Mouse (Mus musculus): ENCODE measurements around the gene Phldb1. TPM values are rescaled to one million over a fixed set of nuclear protein-coding genes. Genes with fewer than 3 reads are reported as not detected.
"Not testable (repeated sequence)": the region's sequence is repeated elsewhere in the genome, so short reads cannot be mapped to it uniquely, and the experiment has no call there.

Phldb1 gene
- polyA plus RNA-seq, 1 experiment from 2014 or later = 37.6 TPM

- not testable (repeated sequence) for H3K4me2 ChIP-seq (replicated peaks; ENCODE audit: low read depth, low read length); H3K9me3 ChIP-seq (ENCODE audit: low read length); H3K4me3 ChIP-seq (ENCODE audit: low read length); H3K27ac ChIP-seq (ENCODE audit: low read length); ATAC-seq (ENCODE audit: low FRiP score, low TSS enrichment); H3K4me1 ChIP-seq (ENCODE audit: insufficient read depth, low read length); H3K27me3 ChIP-seq (ENCODE audit: insufficient read depth, low read length)
- WGBS = 90% methylated on average over 9 of the region's 9 CpGs
- Histone ChIP-seq H3K9ac (replicated peaks; ENCODE audit: low read length) (0 out of 2 replicates have a peak overlapping the region, but pooled peaks have one; percentile 6), H3K36me3 (ENCODE audit: insufficient read depth, low read length) (peaks cover 57% of the 10 kb centered on the region)
These were observed 96.3 kb downstream of the Phldb1 start for GRCm38 (mm10) chr9:44638726-44639125.

GRCm38 (mm10) chr9:44637551-44638169 lies 97.3 kb downstream of the Phldb1 start:
- no peak for ATAC-seq (ENCODE audit: low FRiP score, low TSS enrichment)
- no peaks in the 10 kb centered on the region for H3K4me1 ChIP-seq (ENCODE audit: insufficient read depth, low read length)
- H3K27me3 ChIP-seq (ENCODE audit: insufficient read depth, low read length) = no peaks in the 10 kb centered on the region
- H3K9me3 ChIP-seq (ENCODE audit: low read length) = no peaks in the 10 kb centered on the region
- H3K4me2 ChIP-seq (replicated peaks; ENCODE audit: low read depth, low read length) = no peak overlapping the region
- no peak overlapping the region for H3K4me3 ChIP-seq (ENCODE audit: low read length)
- 77% methylated on average over 15 of the region's 15 CpGs for WGBS
- H3K36me3 ChIP-seq (ENCODE audit: insufficient read depth, low read length) = peaks cover 66% of the 10 kb centered on the region
- no peak overlapping the region for H3K9ac ChIP-seq (replicated peaks; ENCODE audit: low read length)
- no peak overlapping the region for H3K27ac ChIP-seq (ENCODE audit: low read length)

Other genes with a start within 250 kb of the Phldb1 start
- 0.11 TPM in 1 of 2 replicates, not detected in the other for gene Cxcr5, start 173.3 kb downstream of the Phldb1 start, polyA plus RNA-seq (2015; fragmentation: Nextera tagmentation; extraction: Ambion mirVana)
- gene Ddx6, start 130.3 kb downstream of the Phldb1 start, polyA plus RNA-seq (2015; fragmentation: Nextera tagmentation; extraction: Ambion mirVana) = 11.2 and 13.9 TPM in 2 replicates
- gene Treh, start 62.0 kb downstream of the Phldb1 start, polyA plus RNA-seq (2015; fragmentation: Nextera tagmentation; extraction: Ambion mirVana) = 0.17 TPM in 1 of 2 replicates, not detected in the other
- 217 and 219 TPM in 2 replicates for gene Arcn1, start 32.6 kb upstream of the Phldb1 start, polyA plus RNA-seq (2015; fragmentation: Nextera tagmentation; extraction: Ambion mirVana)
- gene Ift46, start 32.7 kb upstream of the Phldb1 start, polyA plus RNA-seq (2015; fragmentation: Nextera tagmentation; extraction: Ambion mirVana) = 100 and 111 TPM in 2 replicates
- 34.9 and 40.4 TPM in 2 replicates for gene Tmem25, start 64.1 kb upstream of the Phldb1 start, polyA plus RNA-seq (2015; fragmentation: Nextera tagmentation; extraction: Ambion mirVana)
- 161 and 182 TPM in 2 replicates for gene Ttc36, start 67.9 kb upstream of the Phldb1 start, polyA plus RNA-seq (2015; fragmentation: Nextera tagmentation; extraction: Ambion mirVana)
- 10.8 and 13.5 TPM in 2 replicates for gene Kmt2a, start 146.1 kb upstream of the Phldb1 start, polyA plus RNA-seq (2015; fragmentation: Nextera tagmentation; extraction: Ambion mirVana)
- 677 and 753 TPM in 2 replicates for gene Atp5l, start 185.5 kb upstream of the Phldb1 start, polyA plus RNA-seq (2015; fragmentation: Nextera tagmentation; extraction: Ambion mirVana)
- 24.3 and 29.1 TPM in 2 replicates for gene Ube4a, start 230.4 kb upstream of the Phldb1 start, polyA plus RNA-seq (2015; fragmentation: Nextera tagmentation; extraction: Ambion mirVana)
- gene Cd3g, start 245.2 kb upstream of the Phldb1 start, polyA plus RNA-seq (2015; fragmentation: Nextera tagmentation; extraction: Ambion mirVana) = not detected in 2 replicates
- gene Cd3d, start 246.6 kb upstream of the Phldb1 start, polyA plus RNA-seq (2015; fragmentation: Nextera tagmentation; extraction: Ambion mirVana) = not detected in 2 replicates